ENCODE assay signal across 7 mouse cellular contexts in genomic region chr19:8887585-8888463, GRCm38 (mm10). TPM values are rescaled to one million over a fixed set of nuclear protein-coding genes. Genes with fewer than 3 reads are reported as not detected.
DNase-seq lines count a peak whose midpoint lies in the region; ATAC-seq and TF ChIP-seq lines count a peak whose summit lies in the region.

No protein-coding gene starts in this region.

- H3K4me3 ChIP-seq in thymus, adult 2 months (ENCODE audit: control insufficient read depth, insufficient read depth, low read length): peak overlapping the region; percentile 81
- H3K4me3 ChIP-seq in liver, adult 2 months (ENCODE audit: insufficient read depth, low read depth, low read length): peak overlapping the region; percentile 82

- TF ChIP-seq CTCF in thymus, adult 2 months (IDR thresholded peaks at IDR 0.05; ENCODE audit: borderline replicate concordance, control insufficient read depth, extremely low read depth, insufficient read depth, low read length, poor library complexity): no peak
- no peak for TF ChIP-seq CTCF in liver, adult 2 months (IDR thresholded peaks at IDR 0.05; ENCODE audit: low read depth, low read length)

- H3K4me1 ChIP-seq in thymus, adult 2 months (replicated peaks; ENCODE audit: control insufficient read depth, insufficient read depth, low read length): peaks cover 8% of the 10 kb centered on the region
- H3K4me1 ChIP-seq in liver, adult 2 months (ENCODE audit: control insufficient read depth, insufficient read depth, low read length): peaks cover 7% of the 10 kb centered on the region

- DNase-seq in thymus, adult 2 months: no peak
- DNase-seq in thymus, adult 18-20 months: no peak
- peak; percentile 27 for DNase-seq in liver, adult 2 months (ENCODE audit: extremely low read depth, low read depth, low spot score)
- no peak for DNase-seq in B cell, adult 2 months
- DNase-seq in right cerebral cortex, adult 2 months (ENCODE audit: low spot score in 2 of 2): no peak
- DNase-seq in urinary bladder, postnatal 4 days (ENCODE audit: low spot score in 2 of 2): no peak

- TF ChIP-seq POLR2A in thymus, adult 2 months (IDR thresholded peaks at IDR 0.05; ENCODE audit: control insufficient read depth, extremely low read depth, insufficient read depth, low read length, poor library complexity): no peak
- TF ChIP-seq POLR2A in liver, adult 2 months (IDR thresholded peaks at IDR 0.05; ENCODE audit: extremely low read depth, insufficient read depth, low read length): no peak

- 29% methylated on average over 19 of the region's 19 CpGs for WGBS in thymus, adult 2 months
- 11% methylated on average over 19 of the region's 19 CpGs for WGBS in liver, adult 2 months

- H3K27me3 ChIP-seq in thymus, adult 2 months (ENCODE audit: control insufficient read depth, insufficient read depth, low read length): no peaks in the 10 kb centered on the region
- H3K27me3 ChIP-seq in liver, adult 2 months (ENCODE audit: control insufficient read depth, insufficient read depth, low read length): no peaks in the 10 kb centered on the region

- 0 out of 2 replicates have a peak, but pooled peaks have one; percentile 27 for ATAC-seq in erythroblast, adult 5-6 weeks (replicated peaks; ENCODE audit: low FRiP score, poor library complexity, severe bottlenecking)

- H3K27ac ChIP-seq in thymus, adult 2 months (ENCODE audit: control insufficient read depth, insufficient read depth, low read length): no peak overlapping the region
- peak overlapping the region; percentile 72 for H3K27ac ChIP-seq in liver, adult 2 months (replicated peaks; ENCODE audit: insufficient read depth, low read depth, low read length)

- peaks cover 6% of the 10 kb centered on the region for H3K36me3 ChIP-seq in thymus, adult 2 months (ENCODE audit: control insufficient read depth, insufficient read depth, low read length)
- H3K36me3 ChIP-seq in liver, adult 2 months (ENCODE audit: control insufficient read depth, insufficient read depth, low read length): peaks cover 3% of the 10 kb centered on the region; the same call in 1 of the 2 replicates

- peaks cover 3% of the 10 kb centered on the region; the same call in 1 of the 2 replicates for H3K79me2 ChIP-seq in liver, adult 2 months (ENCODE audit: control insufficient read depth, insufficient read depth, low read length)

- H3K9ac ChIP-seq in liver, adult 2 months (ENCODE audit: low read depth, low read length): peak overlapping the region; percentile 83

RNA-seq across cellular contexts. Expression of gene 1810009A15Rik, which starts 0.8 kb away (rescaled TPM):
- 15.3 and 19.1 TPM in 2 replicates for polyA plus RNA-seq in thymus, adult 2 months (2012; rRNA removed)
- 14.6 and 21.3 TPM in 2 replicates for total RNA-seq in erythroblast, adult 5-6 weeks (2015; ENCODE audit: low replicate concordance)
- total RNA-seq in erythroblast, adult 5-6 weeks (2017; ENCODE audit: low replicate concordance): 13.5 and 23.3 TPM in 2 replicates
- total RNA-seq in liver, adult 2 months (2014; rRNA removed): 23.5 and 34.0 TPM in 2 replicates
- polyA plus RNA-seq in liver, adult 2 months (2012; rRNA removed): 10.8 and 13.6 TPM in 2 replicates

RNA-seq across cellular contexts. Expression of gene Gm49416, which starts 0.9 kb away (rescaled TPM):
- polyA plus RNA-seq in thymus, adult 2 months (2012; rRNA removed): not detected in 2 replicates
- total RNA-seq in erythroblast, adult 5-6 weeks (2015; ENCODE audit: low replicate concordance): not detected in 2 replicates
- total RNA-seq in erythroblast, adult 5-6 weeks (2017; ENCODE audit: low replicate concordance): not detected in 2 replicates
- 3.4 TPM in 1 of 2 replicates, not detected in the other for total RNA-seq in liver, adult 2 months (2014; rRNA removed)
- 1.1 TPM in 1 of 2 replicates, not detected in the other for polyA plus RNA-seq in liver, adult 2 months (2012; rRNA removed)

RNA-seq across cellular contexts. Expression of gene Gm49403, which starts 4.1 kb away (rescaled TPM):
- not detected in 2 replicates for polyA plus RNA-seq in thymus, adult 2 months (2012; rRNA removed)
- not detected in 2 replicates for total RNA-seq in erythroblast, adult 5-6 weeks (2015; ENCODE audit: low replicate concordance)
- not detected in 2 replicates for total RNA-seq in erythroblast, adult 5-6 weeks (2017; ENCODE audit: low replicate concordance)
- total RNA-seq in liver, adult 2 months (2014; rRNA removed): not detected in 2 replicates
- polyA plus RNA-seq in liver, adult 2 months (2012; rRNA removed): not detected in 2 replicates

RNA-seq across cellular contexts. Expression of gene Lbhd1, which starts 4.3 kb away (rescaled TPM):
- 2.4 and 3.0 TPM in 2 replicates for polyA plus RNA-seq in thymus, adult 2 months (2012; rRNA removed)
- total RNA-seq in erythroblast, adult 5-6 weeks (2015; ENCODE audit: low replicate concordance): 24.2 and 24.4 TPM in 2 replicates
- 6.0 and 23.1 TPM in 2 replicates for total RNA-seq in erythroblast, adult 5-6 weeks (2017; ENCODE audit: low replicate concordance)
- 2.5 and 3.4 TPM in 2 replicates for total RNA-seq in liver, adult 2 months (2014; rRNA removed)
- polyA plus RNA-seq in liver, adult 2 months (2012; rRNA removed): 1.2 and 1.3 TPM in 2 replicates

RNA-seq across cellular contexts. Expression of gene Ints5, which starts 5.0 kb away (rescaled TPM):
- 51.9 and 56.0 TPM in 2 replicates for polyA plus RNA-seq in thymus, adult 2 months (2012; rRNA removed)
- total RNA-seq in erythroblast, adult 5-6 weeks (2015; ENCODE audit: low replicate concordance): 2.3 and 7.1 TPM in 2 replicates
- total RNA-seq in erythroblast, adult 5-6 weeks (2017; ENCODE audit: low replicate concordance): 4.7 and 5.4 TPM in 2 replicates
- total RNA-seq in liver, adult 2 months (2014; rRNA removed): 3.8 and 5.6 TPM in 2 replicates
- polyA plus RNA-seq in liver, adult 2 months (2012; rRNA removed): 13.2 and 15.9 TPM in 2 replicates
